Mouse (Mus musculus) layer of hippocampus, adult 11-12 months (tissue): ENCODE data around the gene Mrpl20.

Source experiments
- DNase-seq: peaks from one replicate; pipeline ENCODE4 v3.0.0; 2022; ENCODE audit warnings: low spot score

The Mrpl20 gene

DNA sequence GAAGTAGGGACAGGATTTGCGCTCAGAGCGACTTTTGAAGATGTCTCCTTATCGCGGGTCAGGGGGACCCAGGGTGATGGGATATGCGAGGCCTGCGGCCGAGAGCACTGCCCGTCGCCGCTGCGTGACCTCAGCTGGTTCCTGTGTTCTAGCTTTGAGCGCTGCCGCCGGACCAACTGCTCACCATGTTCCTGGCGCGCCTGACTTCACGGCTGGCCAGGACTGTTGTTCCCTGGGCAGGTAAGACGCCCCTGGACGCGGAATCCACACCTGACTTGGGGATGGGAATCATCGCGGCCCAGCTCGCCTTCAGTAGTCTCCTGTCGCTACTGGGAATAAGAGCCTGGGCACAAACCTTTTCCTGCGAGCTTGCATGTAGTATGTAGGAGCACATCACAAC lies 29.2 kb downstream of the Mrpl20 start:
- peak; percentile 41 for DNase-seq

DNA sequence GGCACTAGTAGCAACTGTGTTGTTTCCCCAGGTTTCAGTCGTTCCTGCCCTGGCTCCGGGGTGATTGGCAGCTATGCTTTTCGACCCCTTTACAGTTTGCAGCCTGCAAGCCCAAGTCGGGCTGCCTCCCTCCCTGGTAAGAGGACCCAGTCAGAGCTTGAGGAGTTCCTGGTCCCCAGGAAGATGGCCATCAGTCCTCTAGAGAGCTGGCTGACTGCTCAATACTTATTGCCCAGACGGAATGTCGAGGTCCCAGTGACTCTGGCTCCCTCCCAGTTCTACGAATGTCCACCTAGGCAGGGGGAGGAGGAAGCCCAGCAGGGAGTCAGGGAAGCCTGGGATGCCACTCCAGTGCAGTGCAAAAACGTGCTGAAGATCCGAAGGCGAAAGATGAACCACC lies 29.6 kb downstream of the Mrpl20 start:
- no peak for DNase-seq

DNA sequence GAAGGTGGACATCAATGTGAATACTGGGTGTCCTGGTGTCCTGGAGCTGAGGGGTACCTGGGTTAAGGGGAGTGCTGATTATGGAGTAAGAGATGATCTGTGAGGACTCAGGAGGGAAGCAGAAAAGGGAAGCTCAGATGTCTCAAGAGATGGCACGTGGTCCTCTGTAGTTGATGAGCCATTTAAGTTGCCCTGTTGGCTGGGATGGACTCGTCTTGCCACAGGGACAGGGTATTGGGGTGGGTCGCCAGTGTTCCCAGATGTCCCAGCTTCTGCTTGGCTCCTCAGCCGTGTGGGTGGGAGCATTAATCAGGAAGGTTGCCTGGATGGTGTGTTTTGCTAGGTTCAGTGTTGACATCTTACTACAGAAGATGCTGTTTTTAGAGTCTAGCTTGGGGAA lies 30.6 kb downstream of the Mrpl20 start:
- DNase-seq: no peak

DNA sequence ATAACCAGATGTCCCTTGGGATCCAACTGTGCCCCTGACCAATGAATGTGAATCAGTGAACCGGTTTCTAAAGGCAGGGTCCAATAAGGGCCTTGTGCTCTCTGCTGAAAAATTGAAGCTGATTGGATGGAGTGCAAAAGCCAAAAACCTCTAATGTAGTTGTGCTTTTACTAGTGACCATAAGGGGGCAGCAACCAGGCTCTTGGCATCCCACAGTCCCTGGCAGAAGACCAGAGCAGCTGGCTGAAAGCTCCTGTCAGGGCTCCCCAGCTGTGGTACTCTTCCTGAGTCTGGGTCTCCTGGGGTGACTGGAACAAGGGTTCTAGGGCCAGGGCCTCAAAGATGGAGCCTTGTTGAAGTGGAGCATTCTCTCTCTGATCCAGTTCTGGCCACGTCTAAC lies 31.2 kb downstream of the Mrpl20 start:
- DNase-seq: peak; percentile 81

DNA sequence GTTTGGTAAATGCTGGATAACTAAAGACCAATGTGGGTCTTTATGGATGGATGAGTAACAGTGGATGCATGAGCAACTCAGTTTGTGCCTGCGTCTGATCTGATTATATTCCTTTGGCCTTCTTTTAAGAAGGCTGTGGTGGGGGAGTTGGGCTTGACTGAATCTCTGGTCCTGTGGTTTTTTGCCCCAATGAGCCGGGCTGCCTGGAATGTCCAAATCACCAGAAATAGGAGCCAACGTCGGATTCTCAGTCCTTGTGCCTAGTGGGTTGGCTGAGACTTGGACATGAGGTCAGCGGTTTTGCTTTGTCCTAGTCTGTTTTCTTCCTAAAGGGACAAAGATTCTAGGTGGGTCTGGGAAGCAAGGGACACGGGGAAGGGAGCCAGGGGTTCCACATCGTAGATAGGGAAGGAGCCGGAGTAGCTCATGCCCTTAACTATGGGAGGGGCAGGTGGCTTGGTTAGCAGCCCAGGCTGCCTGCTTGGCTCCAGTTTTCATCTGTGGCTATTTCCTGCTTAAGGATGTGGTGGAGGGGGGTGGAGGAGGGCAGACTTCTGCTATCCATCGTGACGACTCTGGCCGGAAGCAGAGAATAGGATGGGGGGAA lies 34.8 kb downstream of the Mrpl20 start:
- no peak for DNase-seq

DNA sequence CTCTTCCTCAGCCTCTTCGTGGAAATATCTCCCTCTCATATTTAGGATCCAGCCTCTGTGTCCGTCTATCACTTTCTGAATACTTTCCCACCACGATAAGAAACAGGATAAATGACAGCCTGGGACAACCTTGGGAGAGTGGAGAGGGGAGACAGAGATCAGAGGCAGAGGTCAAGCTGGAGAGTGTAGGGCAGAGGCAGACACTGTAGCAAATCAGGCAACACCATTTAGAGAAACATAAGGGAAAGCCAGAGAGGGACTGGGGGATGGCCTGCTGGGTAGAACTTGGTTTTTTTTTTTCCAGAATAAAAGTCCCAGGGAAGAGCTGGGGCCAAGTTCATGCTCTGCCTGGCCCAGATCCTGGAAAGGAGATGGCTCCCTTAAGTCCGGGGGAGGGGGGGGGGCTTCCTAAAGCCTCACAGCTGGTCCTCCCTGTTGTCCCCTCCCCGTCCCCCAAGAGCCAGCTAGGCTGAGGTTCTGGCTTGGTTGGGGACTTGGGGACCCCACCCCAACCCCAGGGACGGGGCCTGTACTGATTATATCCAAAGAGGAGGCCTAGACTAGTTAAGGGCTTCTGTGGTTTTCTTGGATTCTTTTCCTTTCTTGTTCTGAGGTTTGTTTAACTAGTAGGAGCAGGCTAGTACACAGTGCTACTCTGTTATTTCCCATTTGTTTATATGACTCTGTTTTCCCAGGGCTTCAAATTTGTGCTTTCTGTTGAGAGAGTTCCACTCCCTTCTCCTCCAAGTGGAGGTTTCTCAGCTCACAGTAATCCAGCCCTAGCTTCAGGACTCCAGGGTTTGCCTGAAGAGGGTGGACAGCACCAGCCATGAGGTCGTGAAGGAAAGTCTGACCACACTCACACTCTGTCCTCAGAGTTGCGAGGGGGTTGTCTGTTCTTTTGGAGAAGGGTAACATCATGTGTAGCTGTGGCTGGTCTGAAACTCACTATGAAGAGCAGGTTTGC lies 35.8 kb downstream of the Mrpl20 start:
- DNase-seq: no peak

DNA sequence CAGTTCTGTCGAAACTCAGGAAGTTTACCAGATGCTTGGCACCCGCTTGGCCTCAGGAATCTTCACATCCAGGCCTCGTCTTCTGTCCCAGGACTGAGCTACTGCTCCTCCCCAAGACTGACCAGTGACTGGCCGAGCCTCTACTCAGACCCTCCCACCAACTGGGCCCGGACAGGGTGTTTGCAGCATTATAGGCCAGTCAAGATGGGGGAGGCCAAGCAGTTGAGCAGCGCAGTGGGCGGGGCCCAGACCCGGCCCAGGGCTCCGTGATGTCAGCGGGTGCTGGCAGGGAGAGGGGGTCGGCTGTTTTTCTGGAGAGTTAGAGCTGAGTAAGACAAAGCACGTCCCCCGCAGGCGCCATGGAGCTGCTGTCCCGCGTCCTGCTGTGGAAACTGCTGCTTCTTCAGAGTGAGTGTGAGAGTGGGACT lies 36.8 kb downstream of the Mrpl20 start, which contains the start of gene Mxra8:
Mxra8 (plus strand) TSS at position 198 of the 428 bp plus-strand sequence.
- no peak for DNase-seq

DNA sequence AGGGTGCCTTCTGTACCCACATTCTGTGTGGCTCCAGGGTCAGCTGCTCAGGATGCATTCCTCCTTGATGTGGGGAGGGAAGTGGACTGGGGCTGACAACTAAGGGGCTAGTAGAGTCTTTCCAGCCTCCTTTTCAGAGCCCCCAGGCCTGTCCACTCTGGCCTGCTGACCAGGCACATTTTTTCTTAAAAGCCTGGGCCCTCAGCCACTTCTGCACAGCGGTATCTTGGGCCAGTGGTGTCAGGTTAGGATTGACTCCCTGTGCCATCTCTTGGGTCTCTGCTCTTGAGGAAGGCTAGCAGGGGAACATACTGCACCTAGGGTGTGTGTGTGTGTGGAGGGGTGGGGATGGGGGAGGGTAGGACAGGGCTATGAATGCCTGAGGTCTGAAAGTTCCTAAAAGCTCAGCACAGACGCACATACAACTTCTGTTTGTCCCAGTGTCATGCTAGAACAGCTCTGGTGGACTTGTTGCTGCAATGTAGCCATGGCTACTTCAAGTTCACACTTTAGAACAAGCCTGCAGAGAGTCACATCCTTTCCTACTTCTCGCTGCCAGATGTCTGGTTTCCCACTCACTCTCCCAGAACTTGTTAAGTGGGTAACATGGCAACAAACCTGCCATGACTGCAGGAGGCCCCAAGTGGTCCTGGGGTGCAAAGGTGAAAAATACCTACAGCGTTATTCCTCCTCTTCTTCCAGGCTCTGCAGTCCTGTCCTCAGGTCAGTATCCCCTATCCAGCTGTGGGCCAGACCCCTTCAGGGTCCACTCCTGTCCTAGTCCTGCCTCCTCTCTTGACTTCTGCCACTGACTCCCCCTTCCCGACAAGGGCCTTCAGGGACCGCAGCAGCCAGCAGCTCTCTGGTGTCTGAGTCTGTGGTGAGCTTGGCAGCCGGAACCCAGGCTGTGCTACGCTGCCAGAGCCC lies 37.7 kb downstream of the Mrpl20 start:
- DNase-seq: no peak

DNA sequence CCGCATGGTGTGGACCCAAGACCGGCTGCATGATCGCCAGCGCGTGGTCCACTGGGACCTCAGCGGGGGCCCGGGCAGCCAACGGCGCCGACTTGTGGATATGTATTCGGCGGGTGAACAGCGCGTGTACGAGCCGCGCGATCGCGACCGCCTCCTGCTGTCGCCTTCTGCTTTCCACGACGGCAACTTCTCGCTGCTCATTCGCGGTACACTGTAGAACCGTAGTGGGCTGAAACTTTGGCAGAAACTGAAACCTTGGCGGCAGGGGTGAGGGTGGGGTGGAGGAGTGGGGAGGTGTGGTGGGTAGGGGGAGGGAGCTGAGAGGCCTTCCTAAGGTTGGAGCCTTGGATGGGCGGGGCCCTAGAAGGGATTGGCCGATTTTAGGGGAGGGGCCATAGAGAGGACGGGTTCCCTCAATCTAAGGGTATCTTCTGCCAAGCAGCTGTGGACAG lies 38.4 kb downstream of the Mrpl20 start:
- DNase-seq: peak; percentile 45

DNA sequence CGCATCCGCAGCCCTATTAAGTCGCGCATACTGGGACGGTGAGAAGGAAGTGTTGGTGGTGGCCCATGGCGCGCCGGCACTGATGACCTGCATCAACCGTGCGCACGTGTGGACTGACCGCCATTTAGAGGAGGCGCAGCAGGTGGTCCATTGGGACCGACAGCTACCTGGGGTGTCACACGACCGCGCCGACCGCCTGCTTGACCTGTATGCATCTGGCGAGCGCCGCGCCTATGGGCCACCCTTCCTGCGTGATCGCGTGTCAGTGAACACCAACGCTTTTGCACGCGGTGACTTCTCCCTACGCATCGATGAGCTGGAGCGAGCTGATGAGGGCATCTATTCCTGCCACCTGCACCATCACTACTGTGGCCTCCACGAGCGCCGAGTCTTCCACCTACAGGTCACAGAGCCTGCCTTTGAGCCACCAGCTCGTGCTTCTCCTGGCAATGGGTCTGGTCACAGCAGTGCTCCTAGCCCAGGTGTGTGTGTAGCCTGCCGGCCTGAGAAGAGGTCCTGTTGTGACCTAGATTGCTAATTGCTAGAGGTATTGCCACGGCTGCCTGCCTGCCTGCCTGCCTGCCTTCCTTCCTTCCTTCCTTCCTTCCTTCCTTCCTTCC lies 39.1 kb downstream of the Mrpl20 start:
- DNase-seq: no peak

DNA sequence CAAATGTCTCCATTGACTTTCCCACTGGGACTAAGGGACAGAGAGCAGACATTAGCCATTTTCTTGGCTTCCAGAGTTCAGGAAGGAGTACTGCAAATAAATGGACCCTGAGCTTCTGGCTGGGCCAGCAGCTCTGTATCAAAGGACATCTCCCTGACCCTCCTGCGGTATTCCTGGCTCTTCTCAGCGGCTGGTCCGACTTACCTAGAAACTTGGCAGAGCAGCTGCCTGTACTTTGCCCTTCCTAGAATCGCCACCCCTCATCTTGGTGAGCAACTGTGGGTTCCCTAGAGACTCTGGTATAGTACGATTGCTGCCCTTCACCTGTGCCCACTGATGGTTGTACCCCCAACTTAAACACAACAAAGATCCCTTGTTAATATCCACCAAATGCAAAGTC lies 40.6 kb downstream of the Mrpl20 start:
- DNase-seq: no peak

DNA sequence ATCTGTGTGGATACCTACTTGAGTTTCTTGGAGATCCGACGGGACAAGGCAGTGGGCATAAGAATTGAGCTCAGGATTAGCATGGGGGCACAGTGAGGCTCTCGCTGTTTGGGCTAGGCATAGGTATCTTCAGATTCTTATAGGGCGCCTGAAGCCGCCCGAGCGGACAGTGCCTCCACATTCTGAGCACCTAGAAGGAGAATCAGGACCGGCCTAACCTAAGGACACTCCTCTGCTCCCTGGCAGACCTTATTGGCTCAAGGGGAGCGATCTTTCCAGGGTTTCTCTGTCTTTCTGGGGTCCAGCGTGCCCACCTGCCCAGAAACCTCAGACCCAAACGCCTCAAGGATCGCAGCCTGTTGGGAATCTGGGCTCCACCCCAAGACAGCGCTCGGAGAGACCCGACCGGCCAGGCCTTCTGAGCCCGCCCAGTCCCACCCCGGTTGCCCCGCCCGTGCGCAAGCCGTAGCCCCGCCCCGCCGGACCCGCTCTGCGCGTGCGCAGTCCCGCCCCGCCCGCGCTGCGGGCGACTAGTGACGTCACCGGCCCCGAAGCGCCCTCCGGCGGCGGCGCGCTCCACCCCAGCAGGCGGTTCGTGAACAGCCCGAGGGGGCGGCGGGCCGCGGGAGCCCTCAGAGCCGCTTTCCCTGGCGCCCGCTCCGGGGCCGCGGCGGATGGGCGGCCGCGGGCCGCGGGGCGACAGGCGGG lies 44.3 kb downstream of the Mrpl20 start, which contains the start of gene Dvl1:
Dvl1 (plus strand) TSS at position 532 of the 708 bp plus-strand sequence.
- DNase-seq: peak; percentile 91

DNA sequence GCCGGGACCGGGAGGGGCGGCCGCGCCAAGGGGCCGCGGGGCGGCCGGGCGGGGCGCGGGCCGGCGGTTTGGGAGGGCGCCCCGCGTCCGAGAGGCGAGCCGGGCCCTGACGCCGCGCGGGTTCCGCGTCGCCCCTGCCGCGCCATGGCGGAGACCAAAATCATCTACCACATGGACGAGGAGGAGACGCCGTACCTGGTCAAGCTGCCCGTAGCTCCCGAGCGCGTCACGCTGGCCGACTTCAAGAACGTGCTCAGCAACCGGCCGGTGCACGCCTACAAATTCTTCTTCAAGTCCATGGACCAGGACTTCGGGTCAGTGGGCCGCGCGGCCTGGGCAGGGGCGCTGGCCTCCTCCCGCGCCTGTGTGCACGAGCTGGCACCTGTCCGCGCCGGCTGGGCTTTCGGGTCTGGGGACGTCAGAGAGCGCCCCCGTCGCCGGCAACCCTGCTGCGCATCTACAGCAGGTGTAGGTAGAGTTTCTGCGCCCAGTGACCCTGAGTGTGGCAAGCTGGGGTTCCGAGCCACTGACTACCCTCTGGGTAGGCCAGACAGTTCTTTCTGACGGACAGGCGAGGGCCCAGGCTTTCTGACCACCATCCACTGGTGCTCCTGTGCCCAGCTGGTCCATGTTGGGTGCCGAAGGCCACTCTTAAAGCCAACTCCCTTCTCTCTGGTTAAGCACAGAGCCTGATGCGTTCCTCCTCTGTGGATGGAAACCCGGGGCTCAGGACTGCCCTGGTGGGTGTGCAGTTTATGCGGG lies 45.1 kb downstream of the Mrpl20 start:
- peak; percentile 57 for DNase-seq

DNA sequence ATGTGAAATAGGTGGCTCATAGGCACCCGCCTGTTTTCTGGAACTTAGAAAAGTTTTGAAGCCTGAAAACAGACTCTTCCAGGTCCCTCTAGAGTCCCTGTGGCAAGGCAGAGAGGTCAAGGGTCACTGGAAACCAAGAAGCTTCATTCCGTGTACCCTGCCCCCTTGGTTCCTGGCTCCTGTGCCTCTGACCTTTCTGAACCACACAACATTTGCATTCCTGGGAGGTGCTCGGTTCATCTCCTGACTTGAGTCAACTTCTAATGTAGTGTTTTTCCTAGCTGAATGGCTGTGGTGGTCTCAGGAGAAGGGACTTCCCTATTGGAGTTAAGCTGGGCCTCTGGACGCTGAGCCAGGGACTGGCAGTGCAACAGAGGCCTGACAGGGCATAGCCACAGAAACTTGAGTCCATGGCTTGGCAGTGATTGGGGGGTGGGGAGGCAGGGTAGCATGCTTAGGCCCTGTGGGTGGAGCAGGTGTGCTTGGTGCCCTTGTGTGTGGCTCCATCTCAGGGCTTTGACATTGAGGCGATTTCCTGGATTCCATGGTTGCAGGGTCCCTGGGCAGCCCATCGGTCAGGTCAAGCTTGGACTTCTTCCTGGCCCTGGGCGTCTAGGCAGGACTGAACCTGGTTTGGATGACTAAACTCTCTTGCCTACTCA lies 45.9 kb downstream of the Mrpl20 start:
- no peak for DNase-seq

DNA sequence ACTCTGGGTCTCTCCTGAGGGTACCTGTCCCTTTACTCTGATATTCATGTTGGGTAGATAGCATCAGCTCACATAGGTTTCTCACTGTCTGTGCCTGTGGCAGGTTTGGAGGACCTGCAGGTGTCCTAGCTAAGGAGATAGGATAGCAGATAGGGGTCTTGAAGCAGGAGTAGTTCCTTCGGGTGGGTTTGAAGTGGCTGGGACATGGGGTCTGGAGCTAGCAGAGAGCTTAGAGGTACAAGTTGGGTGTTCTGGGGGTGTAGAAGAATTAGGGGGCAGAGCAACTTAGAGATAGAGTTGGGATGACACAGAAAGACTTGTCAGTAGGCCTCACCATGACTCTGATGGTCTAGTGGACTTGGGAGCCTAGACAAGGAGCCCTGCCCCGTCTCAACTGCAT lies 46.7 kb downstream of the Mrpl20 start:
- DNase-seq: no peak

DNA sequence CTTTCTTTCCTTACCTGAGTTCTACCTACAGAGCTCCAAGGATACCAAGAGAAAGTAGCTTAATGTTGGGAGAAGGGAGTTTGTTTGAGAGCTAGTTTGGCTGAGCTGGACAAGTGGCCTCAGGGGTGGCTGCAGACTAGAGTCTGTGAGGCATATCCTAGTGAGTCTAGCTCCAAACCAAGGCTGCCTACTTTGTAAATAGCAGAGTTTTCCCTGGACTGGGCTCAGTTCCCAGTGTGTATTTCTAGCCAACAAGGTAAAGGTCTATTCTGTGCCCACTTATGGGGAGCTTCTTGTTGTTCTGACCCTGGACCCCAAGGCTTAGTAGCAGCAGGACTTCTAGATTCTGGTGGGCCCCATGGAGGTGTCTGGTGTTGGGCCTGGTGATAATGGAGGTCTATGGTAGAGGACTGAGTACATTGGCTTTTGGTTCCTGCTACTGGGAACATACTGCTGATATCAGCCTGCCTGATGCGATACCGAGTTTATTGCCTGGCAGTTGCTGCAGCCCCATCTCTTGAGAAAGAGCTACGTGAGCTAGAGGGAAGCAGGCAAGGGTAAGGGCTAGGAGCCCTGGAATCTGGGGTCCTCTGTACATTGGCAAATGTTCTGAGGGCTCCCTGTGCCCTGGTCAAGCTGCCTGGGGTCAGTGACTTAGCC lies 47.2 kb downstream of the Mrpl20 start:
- DNase-seq: no peak

DNA sequence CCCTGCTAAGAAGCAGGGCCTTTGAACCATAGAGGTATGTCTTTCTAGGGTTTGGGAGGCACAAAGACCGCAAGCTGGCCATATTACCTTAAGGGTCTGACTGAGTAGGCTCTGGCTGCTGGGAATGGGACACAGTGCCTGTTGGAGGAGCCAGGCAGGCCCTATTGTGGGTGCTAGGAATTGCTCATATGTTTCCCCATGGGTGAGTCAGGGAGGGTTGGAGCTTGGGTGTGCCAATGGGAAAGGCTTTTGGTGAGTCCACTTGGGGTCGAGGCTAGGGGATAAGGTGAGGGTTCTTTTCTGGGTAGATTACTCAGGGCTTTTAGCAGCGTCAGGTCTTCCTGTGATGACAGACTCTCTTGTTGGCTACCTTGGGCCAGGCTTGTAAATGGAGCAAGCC lies 48.7 kb downstream of the Mrpl20 start:
- no peak for DNase-seq

DNA sequence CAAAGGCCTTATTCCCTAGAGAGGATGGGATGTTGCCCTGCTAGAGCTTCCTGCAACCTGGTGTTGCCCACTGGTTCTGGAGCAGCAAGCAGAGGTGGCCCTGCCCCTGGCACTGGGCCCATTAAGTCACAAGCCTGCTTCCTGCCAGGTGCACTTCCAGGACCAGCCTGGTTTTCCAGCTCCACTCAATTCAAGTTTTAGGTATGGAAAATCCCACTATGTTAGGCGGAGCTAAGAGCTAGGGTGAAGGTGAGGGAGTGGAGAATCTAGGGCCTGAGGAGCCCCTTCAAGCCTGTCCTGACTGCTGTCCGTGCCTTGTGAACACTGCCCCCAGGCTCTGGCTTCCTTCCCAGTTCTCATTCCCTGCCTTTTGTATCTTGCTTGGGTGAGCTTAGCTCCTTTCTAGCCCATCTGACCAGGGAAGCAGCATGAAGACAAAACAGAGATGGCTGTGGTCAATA lies 49.3 kb downstream of the Mrpl20 start:
- DNase-seq: no peak

DNA sequence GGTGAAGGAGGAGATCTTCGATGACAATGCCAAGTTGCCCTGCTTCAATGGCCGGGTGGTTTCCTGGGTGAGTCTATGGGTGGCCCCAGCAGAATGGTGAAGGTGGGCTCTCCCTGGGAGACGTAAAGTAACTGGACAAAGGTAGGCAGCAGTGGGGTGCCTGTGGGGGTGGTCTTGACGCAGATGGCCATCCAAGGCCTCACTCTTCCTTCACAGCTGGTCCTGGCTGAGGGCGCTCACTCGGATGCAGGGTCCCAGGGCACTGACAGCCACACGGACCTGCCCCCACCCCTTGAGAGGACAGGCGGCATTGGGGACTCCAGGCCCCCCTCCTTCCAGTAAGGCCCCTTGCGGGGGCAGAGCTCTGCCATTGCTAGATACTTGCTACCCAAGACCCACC lies 50.7 kb downstream of the Mrpl20 start:
- no peak for DNase-seq
